Mouse (Mus musculus): ENCODE data around the gene Rbfox1.

DNA sequence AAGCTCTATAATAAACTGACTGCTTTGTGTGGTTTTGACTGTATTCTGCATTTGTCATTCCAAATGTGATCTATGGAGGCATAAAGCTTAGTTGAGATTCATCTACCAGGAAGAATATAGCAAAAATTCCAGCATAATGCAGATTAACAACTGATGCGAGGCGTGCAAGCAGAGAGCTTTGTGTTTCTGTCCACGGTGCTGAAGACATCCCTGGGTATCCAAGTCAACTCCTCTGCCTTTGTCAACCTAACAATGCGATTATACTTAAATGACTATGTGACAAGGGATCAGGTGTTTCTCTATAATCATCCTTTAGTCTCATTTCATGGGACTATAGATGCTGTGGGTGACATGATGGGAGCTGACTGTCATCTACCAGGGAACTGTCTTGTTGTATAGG lies 1316.7 kb downstream of the Rbfox1 start:
- TF ChIP-seq CTCF (IDR thresholded peaks at IDR 0.05; ENCODE audit: insufficient read depth, low read depth, low read length), result no peak
- no peak for TF ChIP-seq POLR2A (IDR thresholded peaks at IDR 0.05; ENCODE audit: insufficient read depth, low read depth, low read length)

All from olfactory bulb, adult 2 months (tissue).